Mouse (Mus musculus) cerebral cortex, adult 2 months (tissue): ENCODE data around the gene Pou1f1.

Experiments used
- WGBS: fragments of 180-500 bp; shearing (Covaris S2); methylation state at CpG from one replicate; pipeline ENCODE4 v1.1.7; 2018; 5-methylcytosine and 5-hydroxymethylcytosine counted together

Gene Pou1f1

GRCm38 (mm10) chr16:65520211-65520610, at the start of gene Pou1f1:
Pou1f1 (plus strand) TSS chr16:65520511.
- WGBS: 83% methylated on average over 6 of the region's 6 CpGs

- 77% methylated on average over 4 of the region's 4 CpGs for WGBS
These were observed 49.7 kb upstream of the Pou1f1 start for GRCm38 (mm10) chr16:65470650-65471049.

GRCm38 (mm10) chr16:65472472-65473001, 47.8 kb upstream of the Pou1f1 start:
- WGBS: 13% methylated on average over 5 of the region's 5 CpGs

- WGBS: 90% methylated on average over 6 of the region's 6 CpGs
These were observed 34.6 kb upstream of the Pou1f1 start for GRCm38 (mm10) chr16:65485726-65486125.

GRCm38 (mm10) chr16:65496030-65496429, 24.3 kb upstream of the Pou1f1 start:
- 73% methylated on average over 5 of the region's 5 CpGs for WGBS

GRCm38 (mm10) chr16:65497049-65497448, 23.3 kb upstream of the Pou1f1 start:
- WGBS: 24% methylated on average over 2 of the region's 2 CpGs

GRCm38 (mm10) chr16:65514223-65514622, 6.1 kb upstream of the Pou1f1 start:
- WGBS: 75% methylated on average over 7 of the region's 7 CpGs

- WGBS: 96% methylated on average over 2 of the region's 2 CpGs
These were observed 5.7 kb downstream of the Pou1f1 start for GRCm38 (mm10) chr16:65526004-65526403.

GRCm38 (mm10) chr16:65526695-65527094, 6.4 kb downstream of the Pou1f1 start:
- 91% methylated on average over 5 of the region's 5 CpGs for WGBS

- WGBS: 56% methylated on average over 5 of the region's 5 CpGs
These were observed 9.3 kb downstream of the Pou1f1 start for GRCm38 (mm10) chr16:65529589-65529988.

- 31% methylated on average over 8 of the region's 8 CpGs for WGBS
These were observed 11.4 kb downstream of the Pou1f1 start for GRCm38 (mm10) chr16:65531663-65532062.

- WGBS: 16% methylated on average over 12 of the region's 12 CpGs
These were observed 13.1 kb downstream of the Pou1f1 start for GRCm38 (mm10) chr16:65533315-65533999.

GRCm38 (mm10) chr16:65543676-65544293, 23.5 kb downstream of the Pou1f1 start:
- WGBS: 86% methylated on average over 11 of the region's 11 CpGs

- whole genome bisulfite sequencing: 87% methylated on average over 7 of the region's 7 CpGs
These were observed 28.6 kb downstream of the Pou1f1 start for GRCm38 (mm10) chr16:65548960-65549359.

- WGBS: 87% methylated on average over 13 of the region's 13 CpGs
These were observed 30.5 kb downstream of the Pou1f1 start for GRCm38 (mm10) chr16:65550814-65551213.

GRCm38 (mm10) chr16:65554267-65554666, 34.0 kb downstream of the Pou1f1 start:
- 87% methylated on average over 5 of the region's 5 CpGs for WGBS

- WGBS: 78% methylated on average over 5 of the region's 5 CpGs
These were observed 37.1 kb downstream of the Pou1f1 start for GRCm38 (mm10) chr16:65557369-65557768.

GRCm38 (mm10) chr16:65559591-65559990, 39.3 kb downstream of the Pou1f1 start:
- WGBS: 96% methylated on average over 2 of the region's 2 CpGs

GRCm38 (mm10) chr16:65560996-65561962, 41.0 kb downstream of the Pou1f1 start:
- WGBS: 3% methylated on average over 8 of the region's 8 CpGs

GRCm38 (mm10) chr16:65561963-65562863, 41.9 kb downstream of the Pou1f1 start, which contains the start of gene Chmp2b:
Chmp2b (minus strand) TSS chr16:65562726.
- WGBS: under 1% methylated on average over 69 of the region's 69 CpGs

GRCm38 (mm10) chr16:65562864-65563206, 42.5 kb downstream of the Pou1f1 start:
- under 1% methylated on average over 10 of the region's 10 CpGs for WGBS
